In the genomic region with DNA sequence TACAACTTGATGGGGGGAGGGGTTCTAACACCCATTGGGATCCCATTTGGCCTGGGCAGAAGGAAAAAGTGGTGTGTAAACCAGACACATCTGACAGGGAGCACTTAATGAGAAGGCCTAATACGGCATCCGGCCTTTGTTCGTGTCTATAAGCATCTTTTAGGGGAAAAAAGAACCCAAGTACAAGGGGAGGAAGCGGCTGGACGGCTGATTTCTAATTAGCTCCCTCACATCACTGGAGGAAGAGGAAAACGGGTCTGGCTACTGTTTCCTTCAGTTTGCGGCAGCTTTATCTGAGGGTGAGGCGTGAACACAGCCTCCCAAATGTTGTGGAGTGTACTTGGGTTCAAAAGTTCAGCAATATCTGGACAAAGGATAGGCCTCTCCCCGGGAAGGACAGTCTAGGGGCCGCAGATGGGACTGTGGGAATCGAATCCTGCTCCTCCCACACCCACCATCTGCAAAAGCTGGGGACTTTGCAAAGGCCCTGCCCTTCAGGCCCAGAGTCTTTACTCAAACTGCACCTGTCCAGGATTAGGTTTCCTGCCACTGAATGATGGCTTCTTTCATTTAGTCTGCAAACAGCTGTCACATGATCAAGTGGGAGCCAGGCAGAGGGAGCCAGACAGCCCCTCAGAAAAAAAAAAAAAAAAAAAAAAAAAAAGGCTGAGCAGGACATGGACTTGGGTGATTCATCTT, we compare ENCODE assay signal across 8 mouse cellular contexts.
A peak's percentile ranks its signal among the peaks of the same experiment; 100 is the strongest.
DNase-seq lines count a peak whose midpoint lies in the region; ATAC-seq and TF ChIP-seq lines count a peak whose summit lies in the region.

No protein-coding gene starts in this region.

- no peak for DNase-seq in ES-E14 (ENCODE audit: low read depth, low spot score)
- DNase-seq in embryo, embryonic 11 days = peak; percentile 81
- peak; percentile 59 for DNase-seq in kidney, postnatal 10 days
- no peak for DNase-seq in B cell, adult 2 months
- DNase-seq in adipocyte (ENCODE audit: low spot score) = no peak
- no peak for DNase-seq in left cerebral cortex, postnatal 10 days (ENCODE audit: extremely low spot score in 1 of 2, low spot score in 2 of 2)

- peaks cover 12 to 14% of the 10 kb centered on the region in 2 experiments; a peak in 3 of 4 replicates for H3K4me1 ChIP-seq in ES-E14 (ENCODE audit: control insufficient read depth in 2 of 2, insufficient read depth in 2 of 2, low read length in 2 of 2, poor library complexity in 1 of 2)
- peaks cover 47% of the 10 kb centered on the region for H3K4me1 ChIP-seq in heart, embryonic 12.5 days (replicated peaks)
- H3K4me1 ChIP-seq in midbrain, embryonic 12.5 days = peaks cover 59% of the 10 kb centered on the region

- no peak overlapping the region for H3K27ac ChIP-seq in ES-E14 (ENCODE audit: insufficient read depth, low read depth, low read length, poor library complexity, severe bottlenecking)
- H3K27ac ChIP-seq in heart, embryonic 12.5 days (ENCODE audit: poor library complexity, severe bottlenecking) = peak overlapping the region; percentile 65
- H3K27ac ChIP-seq in midbrain, embryonic 12.5 days (replicated peaks) = peak overlapping the region; percentile 93

- H3K27me3 ChIP-seq in heart, embryonic 12.5 days (replicated peaks) = no peaks in the 10 kb centered on the region
- H3K27me3 ChIP-seq in midbrain, embryonic 12.5 days = no peaks in the 10 kb centered on the region

- WGBS in heart, embryonic 12.5 days = 7% methylated on average over 11 of the region's 11 CpGs
- 7% methylated on average over 11 of the region's 11 CpGs for WGBS in midbrain, embryonic 12.5 days

- no peaks in the 10 kb centered on the region for H3K9me3 ChIP-seq in ES-E14 (ENCODE audit: control insufficient read depth, insufficient read depth, low read depth, low read length)
- H3K9me3 ChIP-seq in heart, embryonic 12.5 days (replicated peaks) = no peaks in the 10 kb centered on the region
- no peaks in the 10 kb centered on the region for H3K9me3 ChIP-seq in midbrain, embryonic 12.5 days

- in situ Hi-C loops in ES-E14 (cut with MboI; ENCODE audit: low sequenced_read_pairs in 2 of 2, unreplicated experiment in 2 of 2) = no loop called here

- intact Hi-C loops in left cerebral cortex, postnatal 10 days (cut with DNase I) = loop anchor here (10.0 kb wide), 1 partner anchor 294 kb away; no protein-coding TSS in a partner anchor

- ATAC-seq in heart, embryonic 12.5 days (ENCODE audit: insufficient number of reproducible peaks, low FRiP score) = peak; percentile 89
- ATAC-seq in midbrain, embryonic 12.5 days (ENCODE audit: low FRiP score, low read depth) = peak; percentile 85

- H3K4me2 ChIP-seq in heart, embryonic 12.5 days = peak overlapping the region; percentile 33; the same call in 1 of the 2 replicates
- H3K4me2 ChIP-seq in midbrain, embryonic 12.5 days (replicated peaks) = peak overlapping the region; percentile 21; the same call in 1 of the 2 replicates

- H3K4me3 ChIP-seq in ES-E14 (ENCODE audit: insufficient read depth in 1 of 2, low read depth in 1 of 2, low read length in 2 of 2, poor library complexity in 1 of 2, severe bottlenecking in 1 of 2) = peak overlapping the region in 1 of 2 experiments; percentile 10; a peak in 2 of 4 replicates
- H3K4me3 ChIP-seq in heart, embryonic 12.5 days = no peak overlapping the region
- H3K4me3 ChIP-seq in midbrain, embryonic 12.5 days = no peak overlapping the region

- H3K36me3 ChIP-seq in ES-E14 (ENCODE audit: control insufficient read depth, insufficient read depth, low read length, poor library complexity, severe bottlenecking) = no peaks in the 10 kb centered on the region
- H3K36me3 ChIP-seq in heart, embryonic 12.5 days = no peaks in the 10 kb centered on the region
- no peaks in the 10 kb centered on the region for H3K36me3 ChIP-seq in midbrain, embryonic 12.5 days

- no peak overlapping the region for H3K9ac ChIP-seq in ES-E14 (ENCODE audit: insufficient read depth, low read depth, low read length, poor library complexity, severe bottlenecking)
- no peak overlapping the region for H3K9ac ChIP-seq in heart, embryonic 12.5 days
- H3K9ac ChIP-seq in midbrain, embryonic 12.5 days (replicated peaks) = peak overlapping the region; percentile 37; the same call in 1 of the 2 replicates

TF ChIP-seq in ES-E14, 5 proteins besides CTCF, POLR2A, EP300 and RAD21:
- no peak for TF ChIP-seq ZC3H11A (IDR thresholded peaks at IDR 0.05; ENCODE audit: borderline replicate concordance, low read depth, low read length)
- no peak for TF ChIP-seq MAFK (IDR thresholded peaks at IDR 0.05; ENCODE audit: insufficient read depth, low read depth, low read length)
- TF ChIP-seq CHD2 (IDR thresholded peaks at IDR 0.05; ENCODE audit: low read depth, low read length) = no peak
- TF ChIP-seq HCFC1 (IDR thresholded peaks at IDR 0.05; ENCODE audit: borderline replicate concordance, insufficient read depth, low read length) = no peak
- TF ChIP-seq ZNF384 (IDR thresholded peaks at IDR 0.05; ENCODE audit: low read depth, low read length) = peak; percentile 91

Comparison
In these comparisons a context has a peak if more than half of its experiments do, and no peak if none do; other contexts are left out.
1. DNase-seq: peak in embryo, embryonic 11 days (single experiment) and kidney, postnatal 10 days (single experiment); none in ES-E14 (single experiment), B cell, adult 2 months (0 of 2), adipocyte (single experiment) and left cerebral cortex, postnatal 10 days (0 of 2).